Mouse (Mus musculus): ENCODE results near the gene Fam57b.

The Fam57b gene

GRCm38 (mm10) chr7:126870520-126870891 lies 73.0 kb downstream of the Fam57b start:
- no peak for DNase-seq (ENCODE audit: low read depth, low spot score)

- no peak for DNase-seq (ENCODE audit: low read depth, low spot score)
Observed at GRCm38 (mm10) chr7:126877239-126877638, 79.8 kb downstream of the Fam57b start.
